Mouse (Mus musculus) midbrain, embryonic 15.5 days (tissue): ENCODE data around the gene Cir1. TPM values are rescaled to one million over a fixed set of nuclear protein-coding genes. Genes with fewer than 3 reads are reported as not detected.

ENCODE experiments used
- ATAC-seq: fragments of 200-750 bp; cut with Nextera tagmentation; replicated peaks from 2 replicates; pipeline ENCODE4 v1.8.0; 2017; ENCODE audit warnings: moderate TSS enrichment
- H3K27ac ChIP-seq: fragments of 300-500 bp; sonication (generic); 2 replicates; pipeline ENCODE4 v1.5.1; 2015; ENCODE audit warnings: mild to moderate bottlenecking, inconsistent platforms
- H3K27me3 ChIP-seq: fragments of 300-500 bp; sonication (generic); replicated peaks from 2 replicates; pipeline ENCODE4 v1.6.1; 2015; ENCODE audit warnings: inconsistent platforms
- H3K36me3 ChIP-seq: fragments of 300-500 bp; sonication (generic); replicated peaks from 2 replicates; pipeline ENCODE4 v1.6.1; 2015; ENCODE audit warnings: inconsistent platforms
- H3K4me1 ChIP-seq: fragments of 300-500 bp; sonication (generic); 2 replicates; pipeline ENCODE4 v1.6.1; 2015; ENCODE audit warnings: inconsistent platforms
- H3K4me2 ChIP-seq: fragments of 300-500 bp; sonication (generic); 2 replicates; pipeline ENCODE4 v1.6.1; 2015; ENCODE audit warnings: inconsistent platforms, mild to moderate bottlenecking, moderate library complexity
- H3K4me3 ChIP-seq: fragments of 300-500 bp; sonication (generic); 2 replicates; pipeline ENCODE4 v1.5.1; 2015; ENCODE audit warnings: mild to moderate bottlenecking, inconsistent platforms
- H3K9ac ChIP-seq: fragments of 300-500 bp; sonication (generic); 2 replicates; pipeline ENCODE4 v1.6.1; 2015; ENCODE audit warnings: mild to moderate bottlenecking, inconsistent platforms
- H3K9me3 ChIP-seq: fragments of 300-500 bp; sonication (generic); 2 replicates; pipeline ENCODE4 v1.6.1; 2016; ENCODE audit warnings: inconsistent platforms
- WGBS: fragments of 180-500 bp; shearing (Covaris S2); methylation state at CpG from one replicate; pipeline ENCODE4 v1.1.7; 2015; ENCODE audit warnings: mixed read lengths; 5-methylcytosine and 5-hydroxymethylcytosine counted together
- polyA plus RNA-seq: library from polyadenylated mRNA; unstranded; fragments of >200 nt; fragmentation: Nextera tagmentation; extraction: Ambion mirVana; gene quantifications from 2 replicates; pipeline ENCODE4 v1.2.1, GENCODE M21; 2015

Gene Cir1
- polyA plus RNA-seq, 1 experiment from 2014 or later: 27.4 TPM

GRCm38 (mm10) chr2:73338415-73338814 lies 25.9 kb upstream of the Cir1 start:
- 74% methylated on average over 8 of the region's 8 CpGs for WGBS

GRCm38 (mm10) chr2:73335949-73336348 lies 23.4 kb upstream of the Cir1 start:
- 88% methylated on average over 3 of the region's 3 CpGs for WGBS
- no peak for ATAC-seq
- no peaks in the 10 kb centered on the region for H3K36me3 ChIP-seq
- H3K27ac ChIP-seq: no peak overlapping the region
- no peak overlapping the region for H3K4me3 ChIP-seq
- H3K4me1 ChIP-seq: no peaks in the 10 kb centered on the region
- H3K27me3 ChIP-seq: no peaks in the 10 kb centered on the region
- H3K9ac ChIP-seq: no peak overlapping the region
- no peaks in the 10 kb centered on the region for H3K9me3 ChIP-seq
- no peak overlapping the region for H3K4me2 ChIP-seq

More at GRCm38 (mm10) chr2:73338415-73338814, 25.9 kb upstream of the Cir1 start:
- Histone ChIP-seq H3K9ac (no peak overlapping the region), H3K36me3 (no peaks in the 10 kb centered on the region), H3K4me2 (no peak overlapping the region), H3K4me1 (no peaks in the 10 kb centered on the region), H3K27ac (no peak overlapping the region), H3K4me3 (no peak overlapping the region), H3K27me3 (no peaks in the 10 kb centered on the region), H3K9me3 (no peaks in the 10 kb centered on the region)
- ATAC-seq: no peak

DNA sequence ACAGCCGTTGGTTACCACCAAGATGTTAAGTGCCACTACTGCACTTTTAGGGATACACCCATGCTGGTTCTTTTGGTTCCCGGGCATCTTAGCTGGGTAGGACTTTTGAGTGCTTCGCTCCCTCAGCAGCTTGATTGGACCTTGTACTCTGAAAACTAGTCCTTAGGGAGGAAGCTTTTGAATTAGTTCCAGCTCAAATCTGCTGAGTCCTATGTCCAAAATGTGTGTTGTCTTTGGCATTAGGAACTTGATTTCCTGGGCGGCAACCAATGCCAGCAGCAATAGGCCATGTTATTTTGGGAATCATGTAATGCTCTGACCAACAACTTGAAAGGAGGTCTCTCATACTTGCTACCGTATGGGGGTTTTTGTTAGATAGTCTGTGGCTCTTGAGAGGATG lies 13.4 kb upstream of the Cir1 start:
- no peaks in the 10 kb centered on the region for H3K36me3 ChIP-seq
- H3K4me2 ChIP-seq: no peak overlapping the region
- no peaks in the 10 kb centered on the region for H3K27me3 ChIP-seq
- no peak overlapping the region for H3K9ac ChIP-seq
- no peak for ATAC-seq
- WGBS: 77% methylated on average over 5 of the region's 5 CpGs
- H3K4me1 ChIP-seq: no peaks in the 10 kb centered on the region
- no peak overlapping the region for H3K4me3 ChIP-seq
- H3K9me3 ChIP-seq: no peaks in the 10 kb centered on the region
- H3K27ac ChIP-seq: no peak overlapping the region

GRCm38 (mm10) chr2:73322991-73323390 lies 10.5 kb upstream of the Cir1 start:
- Histone ChIP-seq H3K9me3 (no peaks in the 10 kb centered on the region), H3K9ac (no peak overlapping the region), H3K4me3 (no peak overlapping the region), H3K4me1 (no peaks in the 10 kb centered on the region), H3K27ac (no peak overlapping the region), H3K36me3 (no peaks in the 10 kb centered on the region), H3K4me2 (no peak overlapping the region), H3K27me3 (no peaks in the 10 kb centered on the region)
- no peak for ATAC-seq
- WGBS: 77% methylated on average over 12 of the region's 12 CpGs

DNA sequence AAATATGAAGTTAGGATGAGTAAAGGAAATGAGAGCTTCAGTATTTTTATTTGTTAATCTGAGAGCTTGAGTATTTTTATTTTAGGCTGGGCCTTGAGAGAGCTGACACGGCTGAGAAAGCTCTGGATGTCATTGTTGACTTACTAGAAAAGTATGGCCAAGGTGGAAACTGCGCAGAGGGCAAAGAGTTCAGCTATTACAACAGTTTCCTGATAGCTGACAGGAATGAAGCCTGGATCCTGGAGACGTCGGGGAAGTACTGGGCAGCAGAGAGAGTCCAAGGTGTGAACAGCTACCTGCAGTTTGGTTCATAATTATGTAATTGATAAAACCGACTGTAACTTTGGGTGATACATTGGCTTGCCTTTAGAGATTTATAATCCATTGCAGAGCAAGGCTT lies 6.7 kb upstream of the Cir1 start:
- H3K9me3 ChIP-seq: no peaks in the 10 kb centered on the region
- H3K9ac ChIP-seq: no peak overlapping the region
- no peak overlapping the region for H3K4me2 ChIP-seq
- H3K27ac ChIP-seq: no peak overlapping the region
- no peak overlapping the region for H3K4me3 ChIP-seq
- H3K36me3 ChIP-seq: no peaks in the 10 kb centered on the region
- no peak for ATAC-seq
- no peaks in the 10 kb centered on the region for H3K4me1 ChIP-seq
- H3K27me3 ChIP-seq: no peaks in the 10 kb centered on the region
- 91% methylated on average over 5 of the region's 5 CpGs for WGBS

DNA sequence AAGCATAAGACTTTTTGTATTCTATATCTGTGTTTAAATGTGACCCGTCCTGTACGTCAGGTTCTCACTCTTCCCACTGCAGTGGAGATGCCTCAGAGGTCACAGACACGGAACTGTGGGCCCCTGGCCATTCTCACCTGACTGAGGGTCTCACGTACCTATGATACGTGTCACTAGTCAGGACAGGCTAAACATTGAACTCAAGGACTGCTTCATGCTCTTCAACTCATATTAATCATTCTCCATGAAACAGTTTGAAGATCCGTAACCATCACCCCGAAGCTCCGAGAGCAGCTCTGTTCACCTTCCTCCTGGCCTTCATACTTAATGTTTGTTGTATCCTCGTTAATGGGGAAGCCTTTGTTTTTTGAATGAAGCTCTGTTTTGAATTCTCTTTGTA lies 4.9 kb upstream of the Cir1 start:
- Histone ChIP-seq H3K4me3 (no peak overlapping the region), H3K27ac (no peak overlapping the region), H3K4me1 (0 out of 2 replicates have a peak, but pooled peaks cover 4% of the 10 kb centered on the region), H3K9me3 (no peaks in the 10 kb centered on the region), H3K9ac (no peak overlapping the region), H3K4me2 (no peak overlapping the region), H3K27me3 (no peaks in the 10 kb centered on the region), H3K36me3 (no peaks in the 10 kb centered on the region)
- 91% methylated on average over 9 of the region's 9 CpGs for WGBS
- no peak for ATAC-seq

DNA sequence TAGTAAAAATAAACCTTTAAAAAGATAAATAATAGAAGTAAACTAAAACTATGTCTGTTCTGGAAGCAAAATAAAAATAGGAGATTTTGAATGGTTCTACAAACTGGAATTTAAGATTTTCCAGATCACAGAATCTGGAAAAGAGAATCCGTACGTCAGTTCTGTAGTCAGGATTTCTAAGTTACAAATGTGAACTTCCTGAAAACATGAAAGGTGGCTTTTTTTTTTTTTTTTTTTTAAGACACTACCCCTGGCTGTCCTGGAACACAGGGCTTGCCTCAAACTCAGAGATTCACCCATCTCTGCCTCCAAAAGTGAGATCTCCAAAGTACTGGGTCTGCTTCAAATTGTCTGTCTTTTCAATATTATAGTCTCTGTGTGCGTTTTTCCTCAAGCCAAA lies 1.8 kb upstream of the Cir1 start:
- Histone ChIP-seq H3K9ac (no peak overlapping the region), H3K27ac (no peak overlapping the region), H3K9me3 (no peaks in the 10 kb centered on the region), H3K36me3 (peaks cover 2% of the 10 kb centered on the region; the same call in 1 of the 2 replicates), H3K4me1 (peaks cover 16% of the 10 kb centered on the region), H3K4me2 (no peak overlapping the region), H3K4me3 (no peak overlapping the region), H3K27me3 (no peaks in the 10 kb centered on the region)
- WGBS: 95% methylated on average over 3 of the region's 3 CpGs
- ATAC-seq: no peak

DNA sequence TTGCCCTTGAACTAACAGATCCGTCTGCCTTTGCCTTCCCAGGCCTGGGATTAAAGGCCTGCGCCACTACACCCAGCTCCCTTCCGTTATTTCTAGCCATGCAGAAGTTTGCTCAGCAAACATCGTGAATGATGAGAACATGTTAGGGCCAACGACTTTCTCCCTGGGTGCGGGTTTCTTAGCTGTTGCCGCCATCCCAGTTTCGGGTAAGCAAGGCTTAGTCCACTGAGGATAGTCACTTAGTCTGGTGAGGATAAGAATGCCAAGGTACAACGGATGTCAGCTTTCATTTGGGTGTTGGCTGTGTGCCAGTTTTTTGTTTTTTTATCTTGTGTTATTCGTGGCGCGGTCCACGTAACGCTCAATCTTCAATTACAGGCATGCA lies 608 bp upstream of the Cir1 start:
- ATAC-seq: peak; percentile 35
- Histone ChIP-seq H3K27ac (peak overlapping the region; percentile 82; the same call in 1 of the 2 replicates), H3K4me1 (peaks cover 16% of the 10 kb centered on the region), H3K27me3 (no peaks in the 10 kb centered on the region), H3K4me3 (peak overlapping the region; percentile 57), H3K9ac (peak overlapping the region; percentile 45), H3K36me3 (peaks cover 10% of the 10 kb centered on the region; the same call in 1 of the 2 replicates), H3K4me2 (peak overlapping the region; percentile 79), H3K9me3 (no peaks in the 10 kb centered on the region)
- 38% methylated on average over 14 of the region's 14 CpGs for WGBS

DNA sequence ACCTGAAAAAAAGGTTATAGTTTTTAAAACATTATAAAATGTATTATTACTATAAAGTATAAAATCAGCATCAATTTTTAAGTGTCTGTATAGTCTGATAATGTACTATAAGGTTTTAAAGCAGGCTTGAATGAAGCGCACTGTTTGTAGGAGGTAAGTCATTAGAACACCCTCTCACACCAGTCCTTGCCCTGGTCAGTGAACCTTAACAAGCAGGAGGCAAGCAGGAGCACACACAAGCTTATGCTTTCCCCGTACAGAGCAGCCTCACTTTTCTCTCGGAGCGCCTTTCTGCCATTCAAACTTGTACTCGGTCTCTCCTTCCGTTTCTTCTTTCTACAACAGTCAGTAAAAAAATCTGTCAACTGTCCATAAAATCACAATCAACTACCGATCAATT lies 6.5 kb downstream of the Cir1 start:
- Histone ChIP-seq H3K27me3 (no peaks in the 10 kb centered on the region), H3K9me3 (no peaks in the 10 kb centered on the region), H3K27ac (no peak overlapping the region), H3K4me3 (no peak overlapping the region), H3K4me2 (no peak overlapping the region), H3K9ac (no peak overlapping the region), H3K4me1 (peaks cover 3% of the 10 kb centered on the region), H3K36me3 (peaks cover 38% of the 10 kb centered on the region; the same call in 1 of the 2 replicates)
- no peak for ATAC-seq
- WGBS: 87% methylated on average over 7 of the region's 7 CpGs

DNA sequence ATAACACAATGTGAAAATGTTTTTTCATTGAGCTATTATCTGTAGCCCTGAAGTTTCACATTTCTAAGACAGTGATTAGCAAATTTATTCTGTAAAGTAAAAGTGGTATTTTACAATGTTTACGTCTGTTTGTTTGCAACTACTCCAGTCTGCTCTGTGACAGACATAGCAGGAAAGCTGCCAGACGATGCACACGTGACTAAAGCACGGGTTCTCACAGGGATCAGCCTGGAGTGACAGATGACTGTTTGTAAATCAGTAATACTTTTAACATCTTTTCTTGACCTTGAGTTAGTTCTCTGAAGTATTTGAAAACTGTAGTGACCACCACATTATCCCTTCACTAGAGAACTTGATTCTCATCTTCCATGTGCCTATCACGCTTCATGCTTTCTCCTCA lies 8.0 kb downstream of the Cir1 start:
- Histone ChIP-seq H3K9me3 (no peaks in the 10 kb centered on the region), H3K4me1 (no peaks in the 10 kb centered on the region), H3K27ac (no peak overlapping the region), H3K9ac (no peak overlapping the region), H3K4me3 (no peak overlapping the region), H3K27me3 (no peaks in the 10 kb centered on the region), H3K36me3 (peaks cover 43% of the 10 kb centered on the region; the same call in 1 of the 2 replicates), H3K4me2 (no peak overlapping the region)
- WGBS: 94% methylated on average over 5 of the region's 5 CpGs
- ATAC-seq: no peak

- ATAC-seq: no peak
- Histone ChIP-seq H3K4me3 (no peak overlapping the region), H3K9me3 (no peaks in the 10 kb centered on the region), H3K4me1 (no peaks in the 10 kb centered on the region), H3K4me2 (no peak overlapping the region), H3K27me3 (no peaks in the 10 kb centered on the region), H3K36me3 (peaks cover 33% of the 10 kb centered on the region; the same call in 1 of the 2 replicates), H3K27ac (no peak overlapping the region), H3K9ac (no peak overlapping the region)
- 95% methylated on average over 9 of the region's 9 CpGs for WGBS
These were observed 9.8 kb downstream of the Cir1 start for GRCm38 (mm10) chr2:73302722-73303121.

DNA sequence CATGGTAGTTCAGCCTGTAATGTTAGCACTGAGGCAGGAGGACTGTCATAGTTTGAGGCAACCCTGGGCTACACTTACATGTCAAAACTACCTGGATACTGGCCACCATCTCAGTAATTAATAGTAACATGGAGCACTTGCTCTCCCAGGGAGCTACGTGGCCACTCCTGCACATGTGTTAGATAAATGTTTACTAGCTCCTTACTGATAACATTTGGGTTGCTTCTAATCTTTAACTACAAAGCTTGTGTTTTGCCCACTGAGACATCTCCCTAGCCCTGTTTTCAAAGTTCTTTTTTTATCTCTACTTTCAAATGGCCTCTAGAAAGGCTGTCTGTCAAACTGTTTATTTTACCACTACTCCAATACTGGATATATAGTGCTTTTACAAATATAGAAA lies 10.5 kb downstream of the Cir1 start:
- WGBS: 97% methylated on average over 1 of the region's 1 CpGs
- Histone ChIP-seq H3K27me3 (no peaks in the 10 kb centered on the region), H3K4me2 (no peak overlapping the region), H3K36me3 (peaks cover 33% of the 10 kb centered on the region; the same call in 1 of the 2 replicates), H3K4me3 (no peak overlapping the region), H3K9me3 (no peaks in the 10 kb centered on the region), H3K9ac (no peak overlapping the region), H3K27ac (no peak overlapping the region), H3K4me1 (no peaks in the 10 kb centered on the region)
- no peak for ATAC-seq

GRCm38 (mm10) chr2:73298841-73299240 lies 13.7 kb downstream of the Cir1 start:
- WGBS: 40% methylated on average over 3 of the region's 3 CpGs
- no peak overlapping the region for H3K4me2 ChIP-seq
- H3K9ac ChIP-seq: no peak overlapping the region
- no peaks in the 10 kb centered on the region for H3K4me1 ChIP-seq
- H3K36me3 ChIP-seq: peaks cover 15% of the 10 kb centered on the region; the same call in 1 of the 2 replicates
- no peaks in the 10 kb centered on the region for H3K27me3 ChIP-seq
- no peaks in the 10 kb centered on the region for H3K9me3 ChIP-seq
- no peak for ATAC-seq
- H3K4me3 ChIP-seq: no peak overlapping the region
- no peak overlapping the region for H3K27ac ChIP-seq
